Mouse (Mus musculus) forebrain, embryonic 16.5 days (tissue): ENCODE data around the gene Miox. TPM values are rescaled to one million over a fixed set of nuclear protein-coding genes. Genes with fewer than 3 reads are reported as not detected.

ENCODE experiments used
- ATAC-seq: fragments of 200-750 bp; cut with Nextera tagmentation; 2 replicates; pipeline ENCODE4 v1.8.0; 2017; ENCODE audit warnings: mild to moderate bottlenecking, moderate library complexity
- H3K27ac ChIP-seq: fragments of 300-500 bp; sonication (generic); 2 replicates; pipeline ENCODE4 v1.5.1; 2014; ENCODE audit warnings: low read length, control low read depth
- H3K27me3 ChIP-seq: fragments of 300-500 bp; sonication (generic); replicated peaks from 2 replicates; pipeline ENCODE4 v1.6.1; 2014; ENCODE audit warnings: low read length; ENCODE audit not compliant: control insufficient read depth, insufficient read depth
- H3K36me3 ChIP-seq: fragments of 300-500 bp; sonication (generic); 2 replicates; pipeline ENCODE4 v1.6.1; 2014; ENCODE audit not compliant: control insufficient read depth, insufficient read depth
- H3K4me1 ChIP-seq: fragments of 300-500 bp; sonication (generic); replicated peaks from 2 replicates; pipeline ENCODE4 v1.6.1; 2014; ENCODE audit warnings: low read length; ENCODE audit not compliant: control insufficient read depth, insufficient read depth
- H3K4me2 ChIP-seq: fragments of 300-500 bp; sonication (generic); 2 replicates; pipeline ENCODE4 v1.6.1; 2014; ENCODE audit warnings: mild to moderate bottlenecking, low read length, control low read depth
- H3K4me3 ChIP-seq: fragments of 300-500 bp; sonication (generic); replicated peaks from 2 replicates; pipeline ENCODE4 v1.5.1; 2014; ENCODE audit warnings: mild to moderate bottlenecking, low read length, control low read depth
- H3K9ac ChIP-seq: fragments of 300-500 bp; sonication (generic); replicated peaks from 2 replicates; pipeline ENCODE4 v1.6.1; 2014; ENCODE audit warnings: low read depth, low read length, control low read depth
- H3K9me3 ChIP-seq: fragments of 300-500 bp; sonication (generic); 2 replicates; pipeline ENCODE4 v1.6.1; 2016; ENCODE audit warnings: low read length; ENCODE audit not compliant: control insufficient read depth
- WGBS: fragments of 180-500 bp; shearing (Covaris S2); extraction: QIAGEN DNeasy Blood & Tissue Kit; methylation state at CpG from one replicate; pipeline ENCODE4 v1.1.7; 2014; 5-methylcytosine and 5-hydroxymethylcytosine counted together
- polyA plus RNA-seq: library from polyadenylated mRNA; unstranded; fragments of >200 nt; fragmentation: Nextera tagmentation; extraction: Ambion mirVana; gene quantifications from 2 replicates; pipeline ENCODE4 v1.2.1, GENCODE M21; 2015

Gene Miox
- polyA plus RNA-seq, 1 experiment from 2014 or later: not detected

DNA sequence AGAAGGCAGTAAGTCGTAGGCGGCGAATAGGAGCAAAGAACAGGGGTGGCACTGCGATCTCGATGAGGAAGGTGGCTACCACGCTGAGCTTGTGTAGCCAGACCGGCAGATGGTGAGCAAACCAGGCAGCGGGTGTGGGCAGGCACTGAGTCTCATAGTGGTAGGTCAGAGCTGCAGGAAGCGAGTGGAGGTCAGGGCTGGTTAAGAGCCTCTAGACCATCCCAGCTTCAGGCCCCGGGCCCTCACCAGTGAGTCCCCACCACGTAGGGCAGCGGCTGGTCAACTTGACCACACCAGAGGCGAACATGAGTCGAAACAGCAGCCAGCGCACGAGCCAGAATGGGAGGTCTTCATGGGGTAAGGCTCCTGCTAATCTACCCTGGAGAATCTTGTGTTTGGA is 19.6 kb downstream of the Miox start:
- no peaks in the 10 kb centered on the region for H3K27me3 ChIP-seq
- no peak overlapping the region for H3K27ac ChIP-seq
- H3K36me3 ChIP-seq: peaks cover 12% of the 10 kb centered on the region
- H3K9ac ChIP-seq: no peak overlapping the region
- 95% methylated on average over 16 of the region's 16 CpGs for WGBS
- no peaks in the 10 kb centered on the region for H3K9me3 ChIP-seq
- no peak for ATAC-seq
- no peak overlapping the region for H3K4me3 ChIP-seq
- no peak overlapping the region for H3K4me2 ChIP-seq
- H3K4me1 ChIP-seq: peaks cover 26% of the 10 kb centered on the region

- Histone ChIP-seq H3K36me3 (peaks cover 12% of the 10 kb centered on the region), H3K4me2 (peak overlapping the region; percentile 83), H3K9me3 (no peaks in the 10 kb centered on the region), H3K27me3 (no peaks in the 10 kb centered on the region), H3K4me3 (peak overlapping the region; percentile 90), H3K4me1 (peaks cover 26% of the 10 kb centered on the region), H3K9ac (peak overlapping the region; percentile 79), H3K27ac (no peak overlapping the region)
- no peak for ATAC-seq
- 86% methylated on average over 7 of the region's 7 CpGs for WGBS
Observed at GRCm38 (mm10) chr15:89354455-89354854, 20.3 kb downstream of the Miox start.

DNA sequence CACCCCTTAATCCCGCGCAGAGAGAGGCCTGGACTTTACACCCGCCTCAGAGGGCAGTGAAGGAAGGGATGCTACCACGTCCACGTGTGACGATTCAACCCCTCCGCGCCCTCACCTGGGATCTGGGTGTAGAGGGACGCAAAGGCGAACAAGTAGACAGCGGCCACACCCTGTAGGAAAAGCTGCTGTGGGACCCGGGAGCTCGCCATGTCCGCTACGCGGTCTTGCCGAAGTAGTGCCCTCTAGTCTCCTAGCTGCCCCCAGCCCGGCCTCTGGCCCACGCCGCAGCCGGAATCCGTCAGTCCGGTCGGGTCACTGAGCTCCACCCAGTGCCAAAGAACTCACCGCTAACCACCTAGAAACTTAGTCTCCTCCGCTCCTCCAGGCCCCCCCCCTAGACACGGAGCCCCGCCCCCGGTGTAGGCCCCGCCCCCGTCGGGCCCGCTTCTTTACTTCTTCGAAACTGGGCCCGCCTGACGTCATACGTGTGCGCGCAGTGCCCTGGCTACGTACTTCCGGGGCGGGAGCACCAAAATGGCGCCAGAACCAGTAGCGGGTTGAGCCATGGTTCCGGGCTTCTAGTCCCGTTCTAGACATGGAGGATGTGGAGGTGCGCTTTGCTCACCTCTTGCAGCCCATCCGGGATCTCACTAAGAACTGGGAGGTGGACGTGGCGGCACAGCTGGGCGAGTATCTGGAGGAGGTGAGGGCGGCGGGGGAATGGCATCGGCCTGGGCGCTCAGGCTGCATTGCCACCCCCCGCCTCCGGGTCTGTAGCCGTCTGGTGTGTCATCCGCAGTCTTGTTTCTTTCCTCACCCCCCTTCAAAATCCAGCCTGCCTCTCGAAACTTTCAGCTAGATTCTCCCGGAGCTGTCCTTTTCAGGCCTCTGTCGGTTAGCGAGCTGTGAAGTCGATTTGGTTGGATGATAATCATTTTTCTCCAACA is 21.3 kb downstream of the Miox start, which contains the start of the genes Lmf2 and Ncaph2:
Lmf2 (minus strand) TSS at position 419 of the 947 bp plus-strand sequence.
Ncaph2 (plus strand) TSS at position 479 of the 947 bp plus-strand sequence.
- peak; percentile 94 for ATAC-seq
- no peaks in the 10 kb centered on the region for H3K9me3 ChIP-seq
- peak within 1 kb of the TSS; percentile 81 for H3K27ac ChIP-seq
- under 1% methylated on average over 63 of the region's 64 CpGs for WGBS
- H3K27me3 ChIP-seq: no peaks in the 10 kb centered on the region
- H3K9ac ChIP-seq: peak within 1 kb of the TSS; percentile 79
- peaks cover 26% of the 10 kb centered on the region for H3K4me1 ChIP-seq
- peaks cover 13% of the 10 kb centered on the region for H3K36me3 ChIP-seq
- peak within 1 kb of the TSS; percentile 94 for H3K4me2 ChIP-seq
- H3K4me3 ChIP-seq: peak within 1 kb of the TSS; percentile 90

- under 1% methylated on average over 15 of the region's 15 CpGs for WGBS
- H3K4me2 ChIP-seq: peak overlapping the region; percentile 94
Observed at GRCm38 (mm10) chr15:89356372-89356771, 22.2 kb downstream of the Miox start.

GRCm38 (mm10) chr15:89358784-89359183 is 24.6 kb downstream of the Miox start:
- H3K27me3 ChIP-seq: no peaks in the 10 kb centered on the region

More at GRCm38 (mm10) chr15:89356372-89356771, 22.2 kb downstream of the Miox start:
- Histone ChIP-seq H3K9me3 (no peaks in the 10 kb centered on the region), H3K9ac (peak overlapping the region; percentile 79), H3K4me1 (peaks cover 26% of the 10 kb centered on the region), H3K27me3 (no peaks in the 10 kb centered on the region), H3K36me3 (peaks cover 14% of the 10 kb centered on the region), H3K27ac (peak overlapping the region; percentile 81), H3K4me3 (peak overlapping the region; percentile 90)
- ATAC-seq: peak; percentile 66

DNA sequence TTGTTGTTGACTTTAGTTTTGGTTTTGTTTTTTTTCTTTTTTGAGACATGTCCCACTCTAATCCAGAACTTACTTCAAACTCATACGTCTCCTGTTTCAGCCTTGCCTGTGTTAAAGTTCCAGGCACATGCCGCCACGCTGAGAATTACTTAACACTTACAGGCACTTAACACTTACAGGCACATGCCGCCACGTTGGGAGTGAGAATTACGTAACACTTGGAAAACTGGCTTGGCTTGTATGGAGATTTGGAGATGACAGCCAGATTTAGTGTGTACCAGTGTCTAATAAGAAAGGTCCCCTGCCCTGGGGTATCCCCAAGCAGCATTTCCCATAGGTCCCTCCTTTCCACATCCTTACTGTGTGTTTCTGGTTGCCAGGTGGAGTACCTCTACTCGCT is 28.9 kb downstream of the Miox start:
- peaks cover 47% of the 10 kb centered on the region for H3K36me3 ChIP-seq
- no peaks in the 10 kb centered on the region for H3K4me1 ChIP-seq
- H3K27ac ChIP-seq: no peak overlapping the region
- H3K4me3 ChIP-seq: no peak overlapping the region
- H3K4me2 ChIP-seq: no peak overlapping the region
- no peaks in the 10 kb centered on the region for H3K27me3 ChIP-seq
- no peak overlapping the region for H3K9ac ChIP-seq
- ATAC-seq: no peak
- H3K9me3 ChIP-seq: no peaks in the 10 kb centered on the region
- WGBS: 89% methylated on average over 7 of the region's 7 CpGs

More at GRCm38 (mm10) chr15:89358784-89359183, 24.6 kb downstream of the Miox start:
- H3K36me3 ChIP-seq: peaks cover 18% of the 10 kb centered on the region
- peaks cover 26% of the 10 kb centered on the region for H3K4me1 ChIP-seq
- no peaks in the 10 kb centered on the region for H3K9me3 ChIP-seq
- no peak overlapping the region for H3K9ac ChIP-seq
- WGBS: 84% methylated on average over 3 of the region's 3 CpGs
- no peak overlapping the region for H3K27ac ChIP-seq
- H3K4me3 ChIP-seq: no peak overlapping the region
- ATAC-seq: no peak
- H3K4me2 ChIP-seq: no peak overlapping the region

GRCm38 (mm10) chr15:89365141-89365551 is 30.9 kb downstream of the Miox start:
- H3K27me3 ChIP-seq: no peaks in the 10 kb centered on the region

DNA sequence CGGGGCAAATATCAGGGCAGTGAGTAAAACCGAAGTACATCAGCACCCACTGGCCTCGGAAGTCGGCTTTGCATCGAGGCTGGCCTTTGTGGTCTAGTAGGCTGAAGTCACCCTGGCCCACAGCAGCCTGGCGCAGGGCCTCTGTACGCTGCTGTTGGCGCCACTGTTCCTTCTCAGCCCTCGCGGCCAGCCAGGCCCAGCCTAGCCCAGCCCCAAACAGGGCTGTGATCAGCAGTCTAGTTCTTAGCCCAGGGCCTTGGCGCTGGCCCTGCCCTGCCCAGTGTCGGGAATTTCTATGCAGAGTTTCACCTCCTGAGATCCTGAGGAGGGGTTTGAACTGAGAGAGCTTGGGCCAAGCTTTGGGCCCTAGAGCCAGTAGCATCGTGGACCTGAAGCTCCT is 37.9 kb downstream of the Miox start:
- H3K27me3 ChIP-seq: peaks cover 10% of the 10 kb centered on the region
- ATAC-seq: no peak
- H3K9ac ChIP-seq: no peak overlapping the region
- no peaks in the 10 kb centered on the region for H3K9me3 ChIP-seq
- no peak overlapping the region for H3K4me2 ChIP-seq
- 89% methylated on average over 13 of the region's 13 CpGs for WGBS
- no peak overlapping the region for H3K4me3 ChIP-seq
- H3K4me1 ChIP-seq: peaks cover 14% of the 10 kb centered on the region
- no peak overlapping the region for H3K27ac ChIP-seq
- H3K36me3 ChIP-seq: peaks cover 36% of the 10 kb centered on the region

More at GRCm38 (mm10) chr15:89365141-89365551, 30.9 kb downstream of the Miox start:
- 90% methylated on average over 4 of the region's 4 CpGs for WGBS
- no peak for ATAC-seq
- Histone ChIP-seq H3K27ac (no peak overlapping the region), H3K36me3 (peaks cover 58% of the 10 kb centered on the region), H3K9me3 (no peaks in the 10 kb centered on the region), H3K4me3 (no peak overlapping the region), H3K4me1 (no peaks in the 10 kb centered on the region), H3K4me2 (no peak overlapping the region), H3K9ac (no peak overlapping the region)

DNA sequence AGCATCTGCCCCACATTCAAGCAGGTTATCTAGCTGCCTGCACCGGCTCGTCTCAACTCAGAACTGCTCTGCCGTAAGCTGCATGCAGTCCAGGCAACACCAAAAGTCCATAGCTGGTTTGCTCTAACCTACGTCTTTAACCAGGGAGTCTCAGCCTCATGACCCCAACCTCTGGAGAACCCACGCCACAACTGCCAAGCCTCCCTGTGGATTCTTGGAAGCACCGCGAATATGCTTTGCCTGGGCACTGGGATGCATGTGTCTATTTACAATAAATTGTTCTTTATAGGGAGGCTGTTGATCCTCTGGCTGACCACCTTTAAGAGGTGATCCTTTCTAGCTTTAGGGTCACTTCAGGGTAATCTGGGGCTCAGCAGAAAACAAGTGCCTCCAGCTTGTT is 38.3 kb downstream of the Miox start:
- H3K4me1 ChIP-seq: peaks cover 14% of the 10 kb centered on the region
- no peaks in the 10 kb centered on the region for H3K9me3 ChIP-seq
- H3K4me2 ChIP-seq: peak overlapping the region; percentile 75
- WGBS: 83% methylated on average over 7 of the region's 7 CpGs
- peak overlapping the region; percentile 89 for H3K4me3 ChIP-seq
- no peak overlapping the region for H3K27ac ChIP-seq
- ATAC-seq: no peak
- H3K9ac ChIP-seq: no peak overlapping the region
- peaks cover 36% of the 10 kb centered on the region for H3K36me3 ChIP-seq
- H3K27me3 ChIP-seq: peaks cover 15% of the 10 kb centered on the region
